Mouse (Mus musculus) gastrocnemius, adult 18-20 months (tissue): ENCODE results near the gene Pigz. TPM values are rescaled to one million over a fixed set of nuclear protein-coding genes. Genes with fewer than 3 reads are reported as not detected.
A peak's percentile ranks its signal among the peaks of the same experiment; 100 is the strongest.
"Not testable (repeated sequence)": the region's sequence is repeated elsewhere in the genome, so short reads cannot be mapped to it uniquely, and the experiment has no call there.

Experiments used
- DNase-seq: peaks from one replicate; pipeline ENCODE4 v3.0.0; 2021; ENCODE audit warnings: low spot score
- total RNA-seq, 2 experiments: library from RNA; stranded (reverse); gene quantifications; 2 replicates each; pipeline ENCODE4 v1.2.3; 2021

The Pigz gene
- total RNA-seq, 2 experiments from 2014 or later: 0.33 to 1.2 TPM

GRCm38 (mm10) chr16:31931330-31931729 lies 2.3 kb upstream of the Pigz start:
- DNase-seq: no peak

DNA sequence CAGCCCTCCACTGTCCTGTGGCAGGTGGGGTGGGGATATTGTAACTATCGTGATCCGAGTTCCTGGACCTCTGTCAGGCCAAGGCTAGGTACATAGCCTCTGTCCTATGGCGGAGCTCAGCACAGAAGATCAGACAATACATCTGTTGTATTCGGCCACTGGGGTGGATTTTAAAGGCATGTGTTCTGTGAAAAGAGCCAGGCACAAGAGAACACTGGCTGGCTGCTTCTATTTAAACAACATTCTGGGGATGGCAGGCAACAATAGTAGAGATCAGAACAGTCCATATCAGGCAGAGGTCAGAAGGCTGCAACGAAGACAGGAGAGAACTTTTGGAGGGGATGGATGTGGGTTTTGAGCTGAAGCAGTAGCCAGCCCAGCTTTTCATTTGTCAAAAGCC lies 1.4 kb upstream of the Pigz start:
- DNase-seq: no peak

DNA sequence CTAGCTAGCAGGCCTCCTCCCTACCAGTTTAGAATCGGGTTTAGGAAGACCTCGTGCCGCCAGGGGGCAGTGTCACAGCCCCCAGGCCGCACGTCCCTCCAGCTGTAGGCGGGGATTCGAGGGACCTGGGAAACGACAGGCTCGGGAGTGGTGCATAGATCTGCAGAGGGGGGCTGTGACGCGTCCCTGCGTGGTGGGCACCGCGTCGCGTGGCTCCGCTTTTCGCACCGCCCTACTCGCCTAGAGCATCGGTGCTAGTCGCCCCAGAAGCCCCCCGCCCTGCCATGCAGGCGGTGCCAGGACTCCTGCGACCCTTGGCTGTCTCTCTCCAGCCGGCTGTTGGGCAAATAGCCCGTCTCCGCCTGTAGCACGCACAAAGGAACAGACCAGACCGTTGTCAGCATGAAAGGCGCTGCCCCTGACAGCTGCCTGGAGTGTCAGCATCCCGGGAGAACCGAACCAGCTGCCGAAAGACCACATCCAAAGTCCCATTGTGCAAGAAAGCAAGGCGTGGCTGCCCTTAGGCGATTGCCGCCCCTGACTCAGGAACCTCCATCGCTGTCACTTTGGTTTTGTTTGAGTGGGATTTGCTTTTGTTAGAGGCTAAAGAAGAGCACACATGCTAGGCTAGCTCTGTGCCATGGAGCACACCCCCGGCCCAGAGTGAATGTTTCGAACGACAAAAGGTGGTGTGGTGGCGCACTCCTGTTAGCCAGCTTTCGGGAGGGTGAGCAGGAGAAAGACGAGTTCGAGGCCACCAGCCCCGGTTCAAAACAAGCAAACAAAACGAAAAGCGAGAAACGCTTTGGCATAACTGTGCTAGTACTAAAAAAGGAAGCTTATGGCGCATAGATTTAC lies 582 bp upstream of the Pigz start:
- DNase-seq: peak; percentile 85

DNA sequence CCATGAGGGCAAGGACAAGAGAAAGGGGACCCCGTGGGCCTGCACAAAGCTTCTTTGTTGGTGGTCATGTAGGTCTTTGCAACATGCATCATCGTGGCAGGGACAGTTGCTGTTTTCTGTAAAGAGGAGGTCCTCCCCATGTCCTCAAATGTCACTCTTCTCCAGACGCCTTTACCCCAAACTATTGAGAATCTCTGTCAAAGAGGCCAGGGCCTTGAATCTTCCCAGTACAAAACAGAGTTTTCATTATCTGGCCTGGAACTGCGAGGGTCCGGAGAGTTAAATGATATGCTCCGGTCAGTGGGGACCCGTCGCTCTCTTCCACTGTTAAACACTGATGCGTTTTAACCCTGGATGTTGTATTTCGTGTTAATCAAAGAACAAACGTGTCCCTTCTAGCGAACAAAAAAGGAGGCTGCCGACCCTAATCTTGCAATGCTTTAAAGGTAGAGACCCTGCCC lies 929 bp downstream of the Pigz start:
- DNase-seq: no peak

GRCm38 (mm10) chr16:31935091-31935979 lies 1.7 kb downstream of the Pigz start:
- DNase-seq: no peak

DNA sequence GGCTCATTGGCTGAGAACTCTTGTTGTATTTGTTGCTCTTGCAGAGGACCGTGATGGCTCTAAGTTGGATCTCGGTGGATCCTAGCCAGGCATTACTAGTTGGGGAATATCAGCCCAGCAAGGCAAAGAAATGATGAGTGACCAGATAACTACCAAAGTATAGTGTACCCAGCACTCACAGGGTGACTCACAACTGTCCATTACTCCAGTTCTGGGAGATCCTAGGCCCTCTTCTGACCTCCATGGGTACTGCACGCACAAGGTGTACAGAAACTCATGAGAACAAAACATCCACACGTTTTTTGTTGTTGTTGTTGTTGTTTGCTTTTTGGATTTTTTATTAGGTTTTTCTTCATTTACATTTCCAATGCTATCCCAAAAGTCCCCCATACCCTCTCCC lies 2.9 kb downstream of the Pigz start:
- DNase-seq: no peak

GRCm38 (mm10) chr16:31938856-31939255 lies 5.2 kb downstream of the Pigz start:
- peak; percentile 31 for DNase-seq

GRCm38 (mm10) chr16:31940586-31940985 lies 6.9 kb downstream of the Pigz start:
- no peak for DNase-seq

- DNase-seq: peak; percentile 63
Observed at GRCm38 (mm10) chr16:31943980-31944379, 10.3 kb downstream of the Pigz start.

- no peak for DNase-seq
Observed at GRCm38 (mm10) chr16:31944698-31945255, 11.1 kb downstream of the Pigz start.

- no peak for DNase-seq
Observed at GRCm38 (mm10) chr16:31945372-31945771, 11.7 kb downstream of the Pigz start.

DNA sequence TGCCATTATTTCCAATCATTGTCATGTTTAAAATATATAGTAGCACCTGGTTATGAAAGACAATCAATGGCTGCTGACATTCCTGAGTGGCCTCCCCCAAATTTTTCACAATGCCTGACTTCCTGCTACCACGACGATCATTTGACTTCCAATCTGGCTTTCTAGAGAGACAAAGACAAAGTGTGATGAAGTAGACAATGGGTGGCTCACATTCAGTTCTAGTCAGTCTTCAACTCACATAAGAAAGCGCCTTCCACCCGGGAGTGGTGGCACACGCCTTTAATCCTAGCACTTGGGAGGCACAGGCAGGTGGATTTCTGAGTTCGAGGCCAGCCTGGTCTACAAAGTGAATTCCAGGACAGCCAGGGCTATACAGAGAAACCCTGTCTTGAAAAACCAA lies 12.3 kb downstream of the Pigz start:
- DNase-seq: not testable (repeated sequence)

GRCm38 (mm10) chr16:31947333-31947732 lies 13.7 kb downstream of the Pigz start:
- no peak for DNase-seq

DNA sequence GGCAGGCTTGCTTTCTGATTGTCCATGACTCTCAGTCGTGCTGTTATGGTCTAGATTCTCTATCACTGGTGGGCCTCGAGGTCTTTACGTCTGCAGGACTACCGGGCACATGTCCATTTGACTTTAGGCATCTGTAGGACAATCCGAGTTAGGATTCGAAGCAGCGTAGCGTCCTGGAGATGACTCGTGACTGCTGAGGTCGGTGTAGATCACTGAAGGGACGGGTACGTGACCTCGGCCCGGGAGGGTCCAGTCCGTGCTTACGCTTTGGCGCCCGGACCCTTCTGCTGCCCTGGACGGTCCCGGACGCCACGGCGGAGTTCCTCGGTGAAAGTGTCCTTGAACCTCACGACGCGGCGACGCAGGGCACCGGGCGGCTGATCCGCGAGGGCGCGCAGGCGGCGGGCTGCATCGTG lies 14.3 kb downstream of the Pigz start:
- DNase-seq: peak; percentile 20

DNA sequence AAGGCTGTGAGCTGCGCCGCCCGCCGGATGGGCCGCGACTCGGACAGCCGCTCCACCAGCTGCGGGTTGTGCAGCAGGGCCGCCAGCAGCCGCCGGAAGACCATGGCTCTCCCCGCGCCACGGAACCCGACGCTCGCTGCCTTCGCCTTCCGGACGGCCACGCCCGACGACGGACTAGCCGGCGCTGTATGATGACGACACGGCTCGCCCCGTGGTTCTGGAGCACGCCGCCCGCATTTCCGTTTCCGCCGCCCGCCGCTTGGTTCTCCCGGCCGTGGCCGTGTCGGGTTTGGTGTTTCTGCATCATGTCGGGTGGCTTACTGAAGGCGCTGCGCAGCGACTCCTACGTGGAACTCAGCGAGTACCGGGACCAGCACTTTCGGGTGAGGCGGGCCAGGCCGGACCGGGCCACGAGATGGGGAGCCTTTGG lies 14.7 kb downstream of the Pigz start, which contains the start of the genes 0610012G03Rik and Ncbp2:
TSS of gene 0610012G03Rik (minus strand) at position 150 of the 430 bp plus-strand sequence.
TSS of gene Ncbp2 (plus strand) at position 169 of the 430 bp plus-strand sequence.
- DNase-seq: peak; percentile 95

GRCm38 (mm10) chr16:31963224-31963623 lies 29.6 kb downstream of the Pigz start:
- DNase-seq: no peak

- no peak for DNase-seq
Observed at GRCm38 (mm10) chr16:31975258-31975657, 41.6 kb downstream of the Pigz start.

- no peak for DNase-seq
Observed at GRCm38 (mm10) chr16:31979501-31979900, 45.9 kb downstream of the Pigz start.

DNA sequence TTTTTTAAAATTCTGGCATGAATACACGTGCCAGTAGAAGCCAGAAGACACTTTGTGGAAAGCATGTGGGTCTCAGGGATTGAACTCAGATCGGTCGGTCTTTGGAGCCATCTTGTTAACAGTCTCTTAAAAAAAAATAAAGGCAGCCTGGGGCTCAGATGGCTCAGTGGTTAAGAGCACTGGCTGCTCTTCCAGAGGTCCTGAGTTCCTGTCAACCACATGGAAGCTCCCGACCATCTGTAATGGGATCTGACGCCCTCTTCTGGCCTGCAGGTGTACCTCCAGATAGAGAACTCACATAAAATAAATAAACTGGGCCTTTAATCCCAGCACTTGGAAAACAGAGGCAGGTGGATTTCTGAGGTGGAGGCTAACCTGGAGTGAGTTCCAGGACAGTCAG lies 47.3 kb downstream of the Pigz start:
- no peak for DNase-seq

- DNase-seq: no peak
Observed at GRCm38 (mm10) chr16:31992039-31992438, 58.4 kb downstream of the Pigz start.

- DNase-seq: no peak
Observed at GRCm38 (mm10) chr16:31993195-31993594, 59.5 kb downstream of the Pigz start.

GRCm38 (mm10) chr16:31993946-31994345 lies 60.3 kb downstream of the Pigz start:
- DNase-seq: no peak
